Mouse (Mus musculus) CH12.LX (cell line): ENCODE measurements at regions not wholly inside any gene's neighbourhood (a gene's known extent, or its start where the extent isn't known, plus 50 kb on each side); places are given as distances from the start of the nearest gene placed in this dataset.

Experiments used
- DNase-seq: peaks from one replicate; pipeline ENCODE4 v3.0.0-alpha.2; 2013; ENCODE audit errors: extremely low read depth
- H3K27ac ChIP-seq: 2 replicates; pipeline ENCODE4 v1.5.1; 2012; ENCODE audit warnings: low read depth, mild to moderate bottlenecking, control low read depth, moderate library complexity; ENCODE audit not compliant: insufficient read depth
- H3K27me3 ChIP-seq: replicated peaks from 2 replicates; pipeline ENCODE3; 2012; ENCODE audit warnings: inconsistent platforms
- H3K36me3 ChIP-seq, 2 experiments: replicated peaks in 1 of 2; 2 replicates each; pipeline versions ENCODE3 to v1.6.1; 2012; ENCODE audit warnings: inconsistent platforms in 1 of 2, low read length in 1 of 2, mild to moderate bottlenecking in 1 of 2, mixed read lengths in 1 of 2, moderate library complexity in 1 of 2; ENCODE audit not compliant: control insufficient read depth in 1 of 2, insufficient read depth in 1 of 2
- H3K4me1 ChIP-seq, 2 experiments: 2 replicates each; pipeline ENCODE4 v1.6.1; 2012; ENCODE audit warnings: inconsistent platforms in 1 of 2, moderate library complexity in 1 of 2; ENCODE audit not compliant: insufficient read depth in 2 of 2, control insufficient read depth in 1 of 2
- H3K4me2 ChIP-seq: 2 replicates; pipeline ENCODE4 v1.6.1; 2012; ENCODE audit warnings: low read depth, mild to moderate bottlenecking, control low read depth; ENCODE audit not compliant: poor library complexity, insufficient read depth, severe bottlenecking
- H3K4me3 ChIP-seq, 3 experiments: fragments of 150-350 bp in 1 of 3; sonication (generic) in 1 of 3; replicated peaks in 1 of 3; 2 replicates each; pipeline versions ENCODE3 to v1.5.1; 2011 to 2012; ENCODE audit warnings: low read depth in 2 of 3, low read length in 2 of 3, mild to moderate bottlenecking in 2 of 3, moderate library complexity in 2 of 3, control low read depth in 1 of 3, improper control_type of control experiment in 1 of 3, inconsistent platforms in 1 of 3, mixed read lengths in 1 of 3; ENCODE audit not compliant: poor library complexity in 1 of 3
- H3K79me2 ChIP-seq: replicated peaks from 2 replicates; pipeline ENCODE4 v1.6.1; 2012; ENCODE audit warnings: mild to moderate bottlenecking, moderate library complexity; ENCODE audit not compliant: control insufficient read depth, poor library complexity, insufficient read depth, severe bottlenecking; ENCODE audit errors: extremely low read depth
- H3K9ac ChIP-seq: 2 replicates; pipeline ENCODE4 v1.6.1; 2012; ENCODE audit warnings: low read depth, mild to moderate bottlenecking, control low read depth, moderate library complexity; ENCODE audit not compliant: insufficient read depth
- H3K9me3 ChIP-seq: replicated peaks from 2 replicates; pipeline ENCODE3; 2012; ENCODE audit warnings: low read length, inconsistent platforms, mixed read lengths
- BHLHE40 ChIP-seq: IDR thresholded peaks from 2 replicates; pipeline ENCODE4 v1.6.1; 2011; ENCODE audit warnings: mild to moderate bottlenecking, low read depth, low read length, improper control_type of control experiment
- CHD2 ChIP-seq: IDR thresholded peaks from 2 replicates; pipeline ENCODE4 v1.6.1; 2011; ENCODE audit warnings: low read length, improper control_type of control experiment
- CTCF ChIP-seq, 2 experiments: IDR thresholded peaks in 1 of 2; conservative IDR thresholded peaks in 1 of 2; 2 replicates each; pipeline ENCODE4 v1.5.1; 2011 to 2012; ENCODE audit warnings: low read depth in 2 of 2, low read length in 2 of 2, improper control_type of control experiment in 1 of 2, inconsistent platforms in 1 of 2, mild to moderate bottlenecking in 1 of 2, moderate library complexity in 1 of 2
- ETS1 ChIP-seq: conservative IDR thresholded peaks from 2 replicates; pipeline ENCODE4 v1.6.1; 2012; ENCODE audit warnings: low read depth, mild to moderate bottlenecking, inconsistent platforms, low read length, improper control_type of control experiment, moderate library complexity
- GABPA ChIP-seq: IDR thresholded peaks from 2 replicates; pipeline ENCODE4 v1.6.1; 2012; ENCODE audit warnings: low read depth, low read length, improper control_type of control experiment, inconsistent platforms; ENCODE audit not compliant: insufficient replicate concordance
- HCFC1 ChIP-seq: IDR thresholded peaks from 2 replicates; pipeline ENCODE4 v1.6.1; 2012; ENCODE audit warnings: low read depth, mild to moderate bottlenecking, inconsistent platforms, low read length, improper control_type of control experiment
- IRF4 ChIP-seq: IDR thresholded peaks from 2 replicates; pipeline ENCODE4 v1.6.1; 2014; ENCODE audit warnings: low read depth, mild to moderate bottlenecking, inconsistent platforms, low read length, improper control_type of control experiment
- JUN ChIP-seq: IDR thresholded peaks from 2 replicates; pipeline ENCODE4 v1.6.1; 2011; ENCODE audit warnings: low read depth, mild to moderate bottlenecking, low read length, improper control_type of control experiment, moderate library complexity; ENCODE audit not compliant: insufficient read depth
- JUND ChIP-seq: conservative IDR thresholded peaks from 2 replicates; pipeline ENCODE4 v1.6.1; 2011; ENCODE audit warnings: low read depth, low read length, improper control_type of control experiment
- KAT2A ChIP-seq: IDR thresholded peaks from 2 replicates; pipeline ENCODE4 v1.6.1; 2012; ENCODE audit warnings: low read length, improper control_type of control experiment, inconsistent platforms; ENCODE audit not compliant: insufficient replicate concordance
- MAX ChIP-seq: IDR thresholded peaks from 2 replicates; pipeline ENCODE4 v1.6.1; 2011; ENCODE audit warnings: low read length, improper control_type of control experiment
- MAZ ChIP-seq: IDR thresholded peaks from 2 replicates; pipeline ENCODE4 v1.6.1; 2012; ENCODE audit warnings: low read depth, mild to moderate bottlenecking, inconsistent platforms, low read length, improper control_type of control experiment, moderate library complexity
- MYC ChIP-seq: IDR thresholded peaks from 2 replicates; pipeline ENCODE4 v1.6.1; 2011; ENCODE audit warnings: low read depth, mild to moderate bottlenecking, improper control_type of control experiment, low read length
- RAD21 ChIP-seq: IDR thresholded peaks from 2 replicates; pipeline ENCODE4 v1.6.1; 2011; ENCODE audit warnings: low read depth, mild to moderate bottlenecking, low read length, improper control_type of control experiment, moderate library complexity
- RCOR1 ChIP-seq: conservative IDR thresholded peaks from 2 replicates; pipeline ENCODE4 v1.6.1; 2012; ENCODE audit warnings: low read depth, mild to moderate bottlenecking, inconsistent platforms, low read length, improper control_type of control experiment
- SIN3A ChIP-seq: IDR thresholded peaks from 2 replicates; pipeline ENCODE4 v1.6.1; 2012; ENCODE audit warnings: low read length, improper control_type of control experiment, inconsistent platforms
- SMC3 ChIP-seq: IDR thresholded peaks from 2 replicates; pipeline ENCODE4 v1.6.1; 2011; ENCODE audit warnings: low read depth, low read length, improper control_type of control experiment
- TBP ChIP-seq: conservative IDR thresholded peaks from 2 replicates; pipeline ENCODE4 v1.6.1; 2011; ENCODE audit warnings: low read depth, low read length, improper control_type of control experiment
- UBTF ChIP-seq: IDR thresholded peaks from 2 replicates; pipeline ENCODE4 v1.6.1; 2012; ENCODE audit warnings: low read depth, mild to moderate bottlenecking, inconsistent platforms, low read length, improper control_type of control experiment, moderate library complexity
- USF2 ChIP-seq: conservative IDR thresholded peaks from 2 replicates; pipeline ENCODE4 v1.6.1; 2011; ENCODE audit warnings: low read depth, low read length, improper control_type of control experiment
- ZMIZ1 ChIP-seq: IDR thresholded peaks from 2 replicates; pipeline ENCODE4 v1.6.1; 2012; ENCODE audit warnings: low read depth, mild to moderate bottlenecking, inconsistent platforms, low read length, improper control_type of control experiment
- ZNF384 ChIP-seq: IDR thresholded peaks from 2 replicates; pipeline ENCODE4 v1.6.1; 2012; ENCODE audit warnings: low read depth, low read length, improper control_type of control experiment, inconsistent platforms
- dilution Hi-C: fragments of 300-500 bp; cut with MboI; formaldehyde crosslinking; loops from 2 replicates; pipeline ENCODE4 v1.14.3; 2020; ENCODE audit warnings: low sequenced_read_pairs; ENCODE audit not compliant: extremely low pct_unique_long_range_greater_than_20kb, extremely low pct_ligation_motif_present
- in situ Hi-C: fragments of 300-500 bp; cut with MboI; formaldehyde crosslinking; loops from 3 replicates; pipeline ENCODE4 v1.14.3; 2019; ENCODE audit warnings: low sequenced_read_pairs, low pct_ligation_motif_present, low pct_unique_long_range_greater_than_20kb, mixed read lengths

- no peak for TF ChIP-seq JUND
- TF ChIP-seq IRF4, result no peak
- TF ChIP-seq BHLHE40, result no peak
- no peak for TF ChIP-seq CHD2
- no peak for TF ChIP-seq RCOR1
- TF ChIP-seq RAD21, result no peak
- no peak for TF ChIP-seq MYC
- TF ChIP-seq ZMIZ1, result no peak
- TF ChIP-seq ZNF384, result no peak
- TF ChIP-seq CTCF (conservative IDR thresholded peaks at IDR 0.05 in 1 of 2, IDR thresholded peaks at IDR 0.05 in 1 of 2; ENCODE audit: low read depth in 2 of 2, low read length in 2 of 2), result no peak
- TF ChIP-seq KAT2A, result no peak
- TF ChIP-seq JUN, result no peak
- no peak for TF ChIP-seq HCFC1
- no peak for TF ChIP-seq SMC3
- no peak for TF ChIP-seq UBTF
- no peak for TF ChIP-seq TBP
- in situ Hi-C loops (no loop called here), dilution Hi-C loops (no loop called here)
- no peak for DNase-seq
- H3K36me3 ChIP-seq, result no peaks in the 10 kb centered on the region
- no peak overlapping the region for H3K4me3 ChIP-seq
- peaks cover 3% of the 10 kb centered on the region for H3K9me3 ChIP-seq
- no peak overlapping the region for H3K27ac ChIP-seq
- no peaks in the 10 kb centered on the region for H3K79me2 ChIP-seq
- peaks cover 54% of the 10 kb centered on the region for H3K27me3 ChIP-seq
- no peak overlapping the region for H3K4me2 ChIP-seq
- peaks cover 0 to 7% of the 10 kb centered on the region in 2 experiments; a peak in 2 of 4 replicates for H3K4me1 ChIP-seq
- no peak overlapping the region for H3K9ac ChIP-seq
Observed at GRCm38 (mm10) chr9:43981376-43981775, 61.8 kb upstream of the Thy1 start.

- peaks cover 58% of the 10 kb centered on the region for H3K27me3 ChIP-seq
- no peaks in the 10 kb centered on the region for H3K79me2 ChIP-seq
- no peaks in the 10 kb centered on the region for H3K36me3 ChIP-seq
- dilution Hi-C loops, result no loop called here
- no peak overlapping the region for H3K4me3 ChIP-seq
- no peak overlapping the region for H3K9ac ChIP-seq
- no peak for DNase-seq
- H3K27ac ChIP-seq, result no peak overlapping the region
- no peak overlapping the region for H3K4me2 ChIP-seq
- H3K4me1 ChIP-seq, result peaks cover 0 to 7% of the 10 kb centered on the region in 2 experiments; a peak in 2 of 4 replicates
- in situ Hi-C loops, result no loop called here
- TF ChIP-seq RCOR1, result no peak
- no peak for TF ChIP-seq GABPA
- no peak for TF ChIP-seq KAT2A
- no peak for TF ChIP-seq MAX
- no peak for TF ChIP-seq HCFC1
- TF ChIP-seq JUND, result no peak
- TF ChIP-seq IRF4, result no peak
- TF ChIP-seq SIN3A, result no peak
- TF ChIP-seq CTCF (conservative IDR thresholded peaks at IDR 0.05 in 1 of 2, IDR thresholded peaks at IDR 0.05 in 1 of 2; ENCODE audit: low read depth in 2 of 2, low read length in 2 of 2), result no peak
- no peak for TF ChIP-seq SMC3
- no peak for TF ChIP-seq ETS1
- no peak for TF ChIP-seq MAZ
- TF ChIP-seq ZMIZ1, result no peak
- no peak for TF ChIP-seq USF2
- H3K9me3 ChIP-seq, result peaks cover 3% of the 10 kb centered on the region
Observed at GRCm38 (mm10) chr9:43982359-43982889, 60.8 kb upstream of the Thy1 start.
